Mouse (Mus musculus): ENCODE measurements around the gene Slc25a1.

Slc25a1 gene

GRCm38 (mm10) chr16:17921325-17922162, 6.5 kb downstream of the Slc25a1 start:
- DNase-seq (ENCODE audit: low spot score), result peak; percentile 94

GRCm38 (mm10) chr16:17920586-17920985, 7.4 kb downstream of the Slc25a1 start:
- no peak for DNase-seq (ENCODE audit: low spot score)

GRCm38 (mm10) chr16:17914307-17915249, 13.4 kb downstream of the Slc25a1 start, which contains the start of gene Gsc2:
Gene Gsc2, minus strand, starts transcription at chr16:17915059.
- no peak for DNase-seq (ENCODE audit: low spot score)

GRCm38 (mm10) chr16:17911052-17911595, 16.9 kb downstream of the Slc25a1 start, which contains the start of gene Ess2:
Gene Ess2, minus strand, starts transcription at chr16:17911348.
- DNase-seq (ENCODE audit: low spot score), result peak; percentile 89

GRCm38 (mm10) chr16:17898462-17898861, 29.6 kb downstream of the Slc25a1 start, which contains the start of the genes Dgcr2 and Tssk2:
Gene Dgcr2, minus strand, starts transcription at chr16:17898562.
Gene Tssk2, plus strand, starts transcription at chr16:17898637.
- no peak for DNase-seq (ENCODE audit: low spot score)

- DNase-seq (ENCODE audit: low spot score), result no peak
Measured at GRCm38 (mm10) chr16:17896091-17896490, 31.9 kb downstream of the Slc25a1 start.

GRCm38 (mm10) chr16:17893923-17894322, 34.1 kb downstream of the Slc25a1 start, which contains the start of gene Tssk1:
Gene Tssk1, plus strand, starts transcription at chr16:17894223.
- no peak for DNase-seq (ENCODE audit: low spot score)

GRCm38 (mm10) chr16:17892606-17893005, 35.4 kb downstream of the Slc25a1 start:
- no peak for DNase-seq (ENCODE audit: low spot score)

- peak; percentile 98 for DNase-seq (ENCODE audit: low spot score)
Measured at GRCm38 (mm10) chr16:17891567-17891959, 36.5 kb downstream of the Slc25a1 start, which contains the start of gene Gm20518. Gene Gm20518, minus strand, starts transcription at chr16:17891671.

- peak; percentile 58 for DNase-seq (ENCODE audit: low spot score)
Measured at GRCm38 (mm10) chr16:17890917-17891566, 37.0 kb downstream of the Slc25a1 start.

- no peak for DNase-seq (ENCODE audit: low spot score)
Measured at GRCm38 (mm10) chr16:17890342-17890727, 37.7 kb downstream of the Slc25a1 start.

- DNase-seq (ENCODE audit: low spot score), result no peak
Measured at GRCm38 (mm10) chr16:17889689-17890341, 38.2 kb downstream of the Slc25a1 start.

- DNase-seq (ENCODE audit: low spot score), result no peak
Measured at GRCm38 (mm10) chr16:17884116-17884515, 43.9 kb downstream of the Slc25a1 start.

- DNase-seq (ENCODE audit: low spot score), result no peak
Measured at GRCm38 (mm10) chr16:17882196-17882595, 45.8 kb downstream of the Slc25a1 start.

GRCm38 (mm10) chr16:17879571-17879970, 48.4 kb downstream of the Slc25a1 start:
- DNase-seq (ENCODE audit: low spot score), result no peak

GRCm38 (mm10) chr16:17876096-17876495, 51.9 kb downstream of the Slc25a1 start:
- DNase-seq (ENCODE audit: low spot score), result no peak

All from yolk sac, embryonic 10.5 days (tissue).